Mouse (Mus musculus): ENCODE measurements around the gene Cdc42se1.
A peak's percentile ranks its signal among the peaks of the same experiment; 100 is the strongest.

Gene Cdc42se1

GRCm38 (mm10) chr3:95250783-95251424 lies 22.4 kb downstream of the Cdc42se1 start, which contains the start of gene Bnipl:
TSS of gene Bnipl (minus strand) at chr3:95251193.
- DNase-seq = no peak

DNA sequence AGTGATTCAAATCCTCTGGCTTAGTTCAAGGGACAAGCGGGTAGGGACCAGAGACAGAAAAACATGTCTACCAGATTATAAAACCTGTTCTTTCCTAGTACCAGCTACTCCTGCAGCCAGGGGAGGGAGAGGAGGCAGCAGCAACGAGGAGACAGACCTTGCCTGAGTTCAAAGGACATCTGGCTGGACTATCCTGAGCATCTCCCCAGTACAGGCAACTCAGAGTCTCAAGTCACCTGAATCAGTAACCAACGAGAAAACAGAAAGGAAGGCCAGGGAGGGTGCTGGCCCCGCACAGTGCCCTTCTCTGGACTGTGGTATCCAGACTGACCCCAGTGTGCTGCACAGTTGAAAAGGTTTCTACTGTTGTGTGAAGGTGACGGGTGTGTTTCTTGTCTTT lies 28.4 kb downstream of the Cdc42se1 start:
- DNase-seq = peak in 1 of 2 experiments; percentile 35

DNA sequence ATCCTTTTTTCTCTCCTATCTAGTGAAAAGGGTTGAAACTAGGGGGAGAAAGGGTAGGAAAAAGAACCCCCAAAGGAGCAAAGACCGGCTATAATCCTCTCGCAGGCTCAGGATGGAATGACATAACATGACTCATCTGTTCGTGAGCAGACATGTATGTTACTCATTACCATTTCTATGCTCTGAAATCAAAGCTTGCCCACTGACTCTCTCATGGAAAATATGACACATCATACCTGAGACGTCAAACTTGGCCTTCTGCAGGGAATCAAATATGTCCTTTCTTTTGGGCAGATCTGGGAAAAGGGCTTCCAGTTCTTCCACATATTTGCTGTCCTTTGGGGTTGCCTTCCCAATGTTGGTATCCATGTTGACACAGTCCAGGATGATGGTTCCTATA lies 33.4 kb downstream of the Cdc42se1 start:
- DNase-seq = no peak

DNA sequence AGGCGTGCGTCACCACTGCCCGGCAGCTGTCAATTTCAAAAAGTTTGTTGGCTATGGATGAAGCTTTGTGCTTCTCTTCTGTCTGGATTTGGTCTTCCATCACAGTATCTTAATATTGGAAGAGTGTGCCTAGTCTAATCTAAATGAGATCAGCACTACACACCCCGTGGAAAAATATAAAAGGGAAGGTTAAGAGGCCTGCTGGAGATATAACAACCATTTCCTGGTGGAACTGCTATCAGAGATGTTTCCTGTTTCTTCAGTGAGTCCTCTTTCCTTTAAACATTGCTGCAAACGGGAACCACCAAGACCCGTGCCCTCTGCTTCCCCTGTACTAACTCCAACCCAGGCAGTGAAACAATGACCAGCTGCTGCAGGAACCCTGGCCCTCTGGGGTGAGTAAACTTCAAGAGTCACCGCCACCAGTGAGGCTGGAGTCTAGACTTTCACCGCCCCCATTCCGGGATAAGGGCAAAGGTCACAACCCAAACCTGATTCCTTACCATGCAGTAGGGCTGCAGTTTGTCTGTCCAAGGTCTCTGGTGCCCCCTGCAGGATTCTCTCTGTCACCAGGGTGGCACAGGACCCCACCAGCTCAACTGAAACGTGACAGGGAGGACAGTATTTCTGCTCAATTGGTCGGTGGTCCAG lies 34.7 kb downstream of the Cdc42se1 start:
- DNase-seq = peak; percentile 91 to 93

DNA sequence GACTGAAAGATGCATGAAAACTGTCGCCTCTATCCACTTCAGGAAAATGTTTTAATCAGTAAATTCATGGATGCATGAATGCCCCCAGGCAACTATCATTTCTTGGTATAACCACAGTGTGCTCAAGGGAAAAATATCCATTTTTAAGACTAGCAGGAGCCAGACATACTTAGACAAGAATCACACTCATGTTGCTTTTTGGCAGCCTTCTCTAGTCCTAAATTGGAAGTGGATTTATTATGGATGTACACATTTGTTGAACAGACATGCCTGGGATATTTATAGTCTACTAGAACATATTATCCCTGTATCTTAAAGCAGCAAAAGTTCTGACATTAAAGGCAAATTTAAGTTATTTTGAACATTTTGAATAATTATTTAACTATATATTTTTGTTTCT lies 36.2 kb downstream of the Cdc42se1 start:
- DNase-seq = no peak

GRCm38 (mm10) chr3:95266052-95266451 lies 37.5 kb downstream of the Cdc42se1 start:
- no peak for DNase-seq

GRCm38 (mm10) chr3:95267855-95268254 lies 39.3 kb downstream of the Cdc42se1 start:
- peak in 1 of 2 experiments; percentile 42 for DNase-seq

DNA sequence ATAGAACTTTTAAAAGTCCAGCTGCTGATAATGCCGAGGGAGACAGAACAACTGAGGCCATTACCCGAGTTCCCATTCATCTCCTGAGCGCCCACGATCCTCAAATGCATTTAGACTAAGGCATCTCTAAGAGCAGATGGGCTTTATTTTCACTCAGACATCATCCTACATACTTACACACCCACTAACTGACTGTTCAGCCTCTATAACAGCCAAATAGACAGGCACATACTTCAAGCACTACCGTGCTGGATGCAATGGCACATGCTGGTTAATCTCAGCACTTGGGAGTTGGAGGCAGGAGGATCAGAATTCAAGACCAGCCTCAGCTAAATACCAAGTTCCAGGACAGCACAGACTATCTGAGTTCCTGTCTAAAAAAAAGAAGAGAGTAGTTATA lies 41.3 kb downstream of the Cdc42se1 start:
- DNase-seq = no peak

GRCm38 (mm10) chr3:95270766-95271364 lies 42.3 kb downstream of the Cdc42se1 start:
- DNase-seq = no peak

DNA sequence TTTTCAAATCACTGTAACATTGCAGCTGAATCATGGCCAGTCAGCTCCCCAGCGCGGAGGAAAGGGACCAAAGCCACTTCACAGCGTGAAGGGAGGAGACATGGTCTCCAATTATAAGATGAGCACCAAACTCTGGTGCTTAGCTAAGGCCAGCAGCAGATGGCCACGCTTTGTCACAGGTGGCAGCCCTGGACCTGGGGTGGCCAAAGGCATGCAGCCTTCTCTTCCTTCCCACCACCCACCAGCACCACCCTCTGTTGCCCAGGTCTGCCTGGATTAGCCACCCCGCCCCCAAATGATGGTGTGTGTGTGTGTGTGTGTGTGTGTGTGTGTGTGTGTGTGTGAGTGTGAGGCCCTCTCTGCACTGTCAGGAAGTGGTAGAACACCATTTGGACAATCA lies 44.9 kb downstream of the Cdc42se1 start:
- DNase-seq = no peak

- no peak for DNase-seq
Observed at GRCm38 (mm10) chr3:95274453-95274852, 45.9 kb downstream of the Cdc42se1 start.

DNA sequence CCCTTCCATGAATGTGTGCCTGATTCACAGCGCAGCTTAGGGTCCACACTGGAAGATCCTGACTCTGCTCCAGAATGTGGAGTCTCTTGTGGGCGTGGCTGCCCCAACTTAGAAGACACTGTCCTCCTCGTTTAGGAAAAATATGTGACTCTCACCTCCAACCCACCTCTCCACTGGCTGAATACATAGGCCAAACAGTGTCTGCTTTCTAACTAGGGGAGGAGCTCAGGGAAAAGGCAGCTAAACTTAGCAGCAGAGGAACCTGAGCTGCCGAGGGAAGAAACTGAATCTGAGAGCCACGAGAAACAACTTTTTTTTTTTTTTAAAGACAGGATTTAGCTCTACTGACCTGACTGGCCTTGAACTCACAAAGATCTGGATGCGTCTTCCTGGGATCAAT lies 46.6 kb downstream of the Cdc42se1 start:
- no peak for DNase-seq

GRCm38 (mm10) chr3:95276428-95276934 lies 47.9 kb downstream of the Cdc42se1 start:
- DNase-seq = no peak

DNA sequence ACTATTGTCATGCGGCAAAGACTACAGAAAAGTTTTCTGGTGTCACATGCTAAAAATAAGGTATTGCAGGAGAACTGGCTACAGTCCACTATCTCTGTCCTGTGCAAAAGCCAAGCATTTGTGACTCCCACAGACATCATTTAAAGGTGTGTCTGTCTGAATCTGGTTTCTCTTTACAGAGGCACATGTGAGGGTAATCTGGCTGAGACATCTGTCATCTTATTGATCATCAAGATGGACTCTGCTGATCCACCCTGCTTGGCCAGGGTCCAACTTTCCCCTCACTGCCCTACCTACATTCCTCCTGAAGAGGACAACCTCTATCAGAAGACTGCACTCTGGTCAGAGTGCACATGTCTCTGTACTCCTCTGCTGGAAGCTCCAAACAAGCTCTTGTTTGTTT lies 48.6 kb downstream of the Cdc42se1 start:
- DNase-seq = no peak

DNA sequence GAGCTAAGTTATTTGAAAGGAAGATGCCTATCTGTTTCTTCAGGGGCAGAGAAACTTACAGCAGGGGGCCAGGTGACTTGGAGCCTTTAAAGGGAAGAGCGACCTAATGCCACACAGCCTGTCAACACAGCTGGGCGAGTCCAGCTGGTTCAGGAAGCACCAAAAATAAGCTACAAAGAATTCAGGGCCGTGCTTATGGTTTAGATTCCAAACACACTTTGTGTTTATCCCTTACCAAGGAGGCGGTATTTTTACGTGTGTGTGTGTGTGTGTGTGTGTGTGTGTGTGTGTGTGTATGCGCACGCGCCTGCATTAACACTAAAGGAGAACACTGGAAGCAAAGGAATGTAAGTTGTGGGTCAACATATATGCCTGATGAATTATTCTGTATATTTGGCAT lies 52.2 kb downstream of the Cdc42se1 start:
- no peak for DNase-seq

DNA sequence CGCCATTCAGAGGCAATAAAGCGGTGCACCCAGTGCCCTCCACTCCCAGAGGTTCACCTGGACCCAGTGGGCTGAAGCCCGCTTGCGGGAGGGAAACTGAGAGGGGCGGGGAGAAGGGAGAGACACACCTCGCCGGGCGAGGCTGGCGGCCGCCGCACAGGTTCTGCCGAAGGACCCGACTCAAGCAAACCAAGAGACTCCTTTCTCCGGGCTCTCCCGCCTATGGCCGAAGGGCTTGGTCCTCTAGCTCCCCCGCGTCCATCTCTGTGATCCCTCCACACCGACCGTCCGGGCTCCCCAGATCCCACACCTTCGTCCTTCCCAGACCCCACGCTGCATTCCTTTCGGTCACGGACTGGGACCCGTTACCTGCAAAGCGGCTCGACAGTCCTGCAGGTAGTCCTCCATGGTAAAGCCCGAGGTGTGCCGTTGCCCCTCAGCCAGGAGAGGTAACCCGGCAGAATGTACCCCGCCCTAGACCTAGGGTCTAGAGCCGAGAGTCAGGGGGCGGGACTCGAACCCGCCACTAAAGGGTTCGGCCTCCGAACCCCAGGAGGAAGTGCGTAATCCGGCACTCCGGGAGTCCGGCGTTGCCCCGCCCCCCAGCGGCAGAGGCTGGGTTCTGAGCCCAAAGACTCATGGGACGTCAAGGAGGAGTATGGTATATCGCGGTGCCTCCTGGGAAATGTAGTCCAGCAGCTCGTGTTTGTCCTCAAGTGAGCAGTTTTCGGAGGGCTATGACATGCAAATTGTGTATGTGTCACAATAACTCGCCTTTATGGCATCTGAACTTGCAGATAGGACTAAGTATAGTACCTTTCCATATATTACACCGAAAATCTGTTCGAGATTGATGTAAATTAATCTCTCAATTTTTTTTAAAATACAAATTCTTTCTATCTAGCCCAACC lies 52.9 kb downstream of the Cdc42se1 start, which contains the start of the genes Mindy1 and Prune1:
TSS of gene Mindy1 (plus strand) at position 130 of the 911 bp plus-strand sequence.
TSS of gene Prune1 (minus strand) at position 861 of the 911 bp plus-strand sequence.
- peak; percentile 99 for DNase-seq

- no peak for DNase-seq
Observed at GRCm38 (mm10) chr3:95282381-95282864, 53.9 kb downstream of the Cdc42se1 start.

DNA sequence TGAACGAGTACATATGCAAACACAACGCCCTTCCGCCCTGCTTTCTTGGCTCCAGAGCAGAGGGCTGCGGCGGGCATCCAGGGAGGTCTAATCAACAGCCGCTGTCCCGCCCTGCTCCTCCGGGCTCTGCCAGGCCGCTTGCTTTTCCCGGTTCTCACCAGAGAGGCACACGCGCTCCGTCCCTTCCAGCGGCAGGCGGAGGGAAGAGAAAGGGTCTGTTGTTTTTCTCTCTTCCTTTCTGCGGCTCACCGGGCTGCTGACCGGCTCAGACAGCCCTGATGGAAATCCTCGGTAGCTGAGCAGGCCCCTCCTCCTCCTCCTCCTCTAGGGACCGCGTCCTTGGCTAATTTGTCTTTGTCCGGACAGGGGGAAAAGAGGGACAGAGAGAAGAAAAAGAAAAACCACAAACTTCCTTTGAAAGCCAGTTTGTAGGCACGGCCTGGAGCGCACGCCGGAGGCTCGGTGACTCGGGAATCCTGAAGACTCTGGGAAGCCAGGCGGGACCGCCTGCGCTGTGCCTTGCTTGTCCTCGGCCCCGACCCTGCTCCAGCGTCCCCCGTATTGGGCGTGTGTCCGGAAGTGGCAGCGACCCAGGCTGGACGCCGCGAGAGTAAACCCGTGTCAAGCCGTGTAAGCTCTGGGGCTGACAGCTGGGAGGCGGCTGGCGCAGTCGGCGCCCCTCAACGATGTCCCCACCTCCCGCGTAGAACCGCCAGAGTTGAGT lies 54.5 kb downstream of the Cdc42se1 start:
- DNase-seq = peak; percentile 81 to 83

DNA sequence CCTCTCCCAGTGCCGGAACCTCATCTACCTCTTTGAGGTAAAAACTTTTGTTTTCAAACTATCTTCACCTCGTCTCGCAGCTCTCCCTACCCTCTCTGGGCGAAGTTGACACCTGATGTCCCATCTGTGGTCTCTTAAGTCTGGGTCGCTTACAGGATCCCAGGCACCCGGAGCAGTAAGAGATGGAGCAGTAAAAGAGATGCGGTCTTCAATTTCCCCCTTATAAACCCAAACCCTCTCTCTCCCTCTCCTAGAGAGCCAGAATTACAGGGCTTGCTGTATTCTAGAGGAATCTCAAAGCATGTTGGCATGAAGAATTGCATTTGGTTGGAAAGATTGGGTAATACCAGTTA lies 55.0 kb downstream of the Cdc42se1 start:
- no peak for DNase-seq

- DNase-seq = no peak
Observed at GRCm38 (mm10) chr3:95284062-95284461, 55.5 kb downstream of the Cdc42se1 start.

DNA sequence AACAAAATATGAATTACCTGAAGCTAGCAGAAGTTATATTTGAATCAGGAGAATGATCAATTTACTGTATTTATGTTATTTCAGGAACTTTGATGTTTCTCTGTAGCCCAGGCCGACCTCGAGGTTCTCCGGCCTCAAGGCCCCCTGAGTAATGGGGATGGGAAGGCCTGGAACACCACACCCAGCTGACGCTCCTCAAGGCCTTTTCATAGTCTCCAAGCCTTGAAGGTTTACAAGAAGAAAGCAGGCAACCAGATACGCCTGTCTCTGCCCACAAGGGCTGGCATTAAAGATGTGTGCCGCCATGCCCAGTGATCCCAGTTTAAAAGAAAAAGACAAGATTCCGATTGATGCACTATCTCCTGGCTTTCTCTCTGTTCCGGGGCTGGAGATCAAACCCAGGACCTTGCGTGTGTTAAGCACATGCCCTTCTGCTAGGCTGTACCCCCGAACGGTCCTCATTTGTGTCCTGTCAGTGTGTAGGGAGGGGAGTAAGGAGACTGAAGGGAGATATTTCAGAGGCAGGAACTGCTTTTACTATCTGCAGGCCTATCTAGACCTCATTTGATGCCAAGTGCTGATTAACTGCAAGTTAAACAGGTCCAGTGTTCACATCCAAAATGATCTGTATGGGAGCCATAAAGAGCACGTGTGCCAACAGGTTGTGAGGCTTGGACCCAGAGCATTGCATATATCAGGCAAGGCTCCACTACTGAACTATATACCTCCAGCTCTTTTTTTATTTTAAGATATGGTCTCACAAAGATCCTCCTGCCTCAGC lies 56.2 kb downstream of the Cdc42se1 start:
- DNase-seq = no peak

Data from kidney, adult 8-10 months (tissue).